27 mouse cellular contexts compared by ENCODE assay signal in the genomic region with DNA sequence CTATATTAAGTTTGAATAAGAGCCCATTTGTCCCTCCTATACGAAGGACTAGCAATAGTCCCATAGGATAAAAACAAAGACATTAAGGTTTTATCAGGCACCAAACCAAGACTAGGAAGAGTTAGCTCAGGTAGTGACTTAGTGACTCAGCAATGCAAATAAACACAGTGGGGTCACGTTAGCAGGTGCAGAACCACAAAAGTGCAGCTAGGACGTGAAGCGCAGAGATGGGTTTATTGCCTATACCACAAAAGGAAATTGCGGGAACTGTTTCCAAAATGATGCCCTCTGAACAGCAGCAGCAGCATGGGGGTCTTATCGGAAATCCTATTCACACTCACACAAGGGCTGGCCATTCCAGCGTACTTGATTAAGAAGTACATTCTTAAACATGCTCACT. TPM values are rescaled to one million over a fixed set of nuclear protein-coding genes. Genes with fewer than 3 reads are reported as not detected.
DNase-seq lines count a peak whose midpoint lies in the region; ATAC-seq lines count a peak whose summit lies in the region.
"Had no signal": no experiment of that assay in that cellular context is flagged by ENCODE, and none has a peak within 500 bp of the region (broad histone marks: within the 10 kb centered on the region; RNA-seq: fewer than 3 reads in every experiment).

No protein-coding gene starts in this region.

- no peak overlapping the region for H3K9ac ChIP-seq in hindbrain, embryonic 14.5 days
- no peak overlapping the region for H3K9ac ChIP-seq in forebrain, embryonic 14.5 days (ENCODE audit: low read length)
- H3K9ac ChIP-seq: embryonic facial prominence, embryonic 13.5 days; forebrain, embryonic 12.5 days; heart, embryonic 13.5 days; hindbrain, embryonic 15.5 days had no signal

- no peak overlapping the region for H3K4me2 ChIP-seq in hindbrain, embryonic 14.5 days (replicated peaks)
- no peak overlapping the region for H3K4me2 ChIP-seq in forebrain, embryonic 14.5 days (ENCODE audit: low read length)
- H3K4me2 ChIP-seq: embryonic facial prominence, embryonic 13.5 days; forebrain, embryonic 12.5 days; heart, embryonic 13.5 days; hindbrain, embryonic 15.5 days had no signal

- 77% methylated on average over 7 of the region's 7 CpGs for WGBS in hindbrain, embryonic 14.5 days
- WGBS in hindbrain, embryonic 10.5 days = 84% methylated on average over 7 of the region's 7 CpGs
- 78% methylated on average over 7 of the region's 7 CpGs for WGBS in forebrain, embryonic 14.5 days

- no peaks in the 10 kb centered on the region for H3K36me3 ChIP-seq in hindbrain, embryonic 14.5 days (replicated peaks; ENCODE audit: control insufficient read depth, insufficient read depth)
- H3K36me3 ChIP-seq in hindbrain, embryonic 10.5 days = no peaks in the 10 kb centered on the region
- no peaks in the 10 kb centered on the region for H3K36me3 ChIP-seq in forebrain, embryonic 14.5 days (ENCODE audit: control insufficient read depth, insufficient read depth, low read length)
- H3K36me3 ChIP-seq: embryonic facial prominence, embryonic 10.5 days; embryonic facial prominence, embryonic 13.5 days; forebrain, embryonic 12.5 days; heart, embryonic 10.5 days; heart, embryonic 13.5 days; hindbrain, embryonic 15.5 days had no signal

- no peak for DNase-seq in hindbrain, embryonic 14.5 days (ENCODE audit: low spot score)
- no peak for DNase-seq in hindbrain, embryonic 10.5 days (ENCODE audit: low spot score)
- peak; percentile 55 for DNase-seq in thymus, postnatal 0 days (ENCODE audit: low spot score)
- peak; percentile 21 for DNase-seq in thymus, postnatal 25 days
- no peak for DNase-seq in frontal cortex, postnatal 14 days (ENCODE audit: low spot score in 2 of 2)
- DNase-seq in embryo, embryonic 9.5 days (ENCODE audit: extremely low spot score) = no peak
- no peak for DNase-seq in forebrain, embryonic 14.5 days (ENCODE audit: low spot score)
- DNase-seq: adrenal gland, adult 2 months; adrenal gland, postnatal 14 days; B cell, adult 2 months; cerebellum, adult 11 months; cerebellum, adult 2 months; cerebellum, adult 9-11 months; cerebellum, postnatal 25 days; gastrocnemius, adult 2 months; gastrocnemius, postnatal 14 days; heart, adult 18-20 months; heart, postnatal 14 days; heart, postnatal 4 days had no signal

- H3K27ac ChIP-seq in hindbrain, embryonic 14.5 days = no peak overlapping the region
- H3K27ac ChIP-seq in hindbrain, embryonic 10.5 days = no peak overlapping the region
- no peak overlapping the region for H3K27ac ChIP-seq in forebrain, embryonic 14.5 days (ENCODE audit: low read depth, low read length)
- H3K27ac ChIP-seq: embryonic facial prominence, embryonic 10.5 days; embryonic facial prominence, embryonic 13.5 days; forebrain, embryonic 12.5 days; gastrocnemius, adult 2 months; heart, embryonic 10.5 days; heart, embryonic 13.5 days; hindbrain, embryonic 15.5 days had no signal

- peak; percentile 8; the same call in 1 of the 2 replicates for ATAC-seq in hindbrain, embryonic 14.5 days (ENCODE audit: low FRiP score)
- no peak for ATAC-seq in forebrain, embryonic 14.5 days
- ATAC-seq: forebrain, embryonic 16.5 days had no signal

- H3K9me3 ChIP-seq in hindbrain, embryonic 14.5 days (ENCODE audit: control insufficient read depth, low read length) = no peaks in the 10 kb centered on the region
- no peaks in the 10 kb centered on the region for H3K9me3 ChIP-seq in hindbrain, embryonic 10.5 days
- H3K9me3 ChIP-seq in forebrain, embryonic 14.5 days (replicated peaks; ENCODE audit: control insufficient read depth, low read length) = no peaks in the 10 kb centered on the region
- H3K9me3 ChIP-seq: embryonic facial prominence, embryonic 10.5 days; embryonic facial prominence, embryonic 13.5 days; forebrain, embryonic 12.5 days; heart, embryonic 10.5 days; heart, embryonic 13.5 days; hindbrain, embryonic 15.5 days had no signal

- H3K27me3 ChIP-seq in hindbrain, embryonic 14.5 days (ENCODE audit: control insufficient read depth, insufficient read depth, low read length) = no peaks in the 10 kb centered on the region
- no peaks in the 10 kb centered on the region for H3K27me3 ChIP-seq in hindbrain, embryonic 10.5 days (ENCODE audit: insufficient read depth, poor library complexity, severe bottlenecking)
- H3K27me3 ChIP-seq in forebrain, embryonic 14.5 days (replicated peaks; ENCODE audit: control insufficient read depth, insufficient read depth, low read length) = no peaks in the 10 kb centered on the region
- H3K27me3 ChIP-seq: embryonic facial prominence, embryonic 13.5 days; forebrain, embryonic 12.5 days; heart, embryonic 13.5 days; hindbrain, embryonic 15.5 days had no signal

- H3K4me1 ChIP-seq in hindbrain, embryonic 14.5 days (replicated peaks; ENCODE audit: control insufficient read depth, insufficient read depth, low read length) = 0 out of 2 replicates have a peak, but pooled peaks cover 2% of the 10 kb centered on the region
- H3K4me1 ChIP-seq in hindbrain, embryonic 10.5 days (replicated peaks) = no peaks in the 10 kb centered on the region
- H3K4me1 ChIP-seq in forebrain, embryonic 14.5 days (ENCODE audit: control insufficient read depth, insufficient read depth, low read length) = no peaks in the 10 kb centered on the region
- H3K4me1 ChIP-seq: embryonic facial prominence, embryonic 13.5 days; hindbrain, embryonic 15.5 days had no signal

- no peak overlapping the region for H3K4me3 ChIP-seq in hindbrain, embryonic 14.5 days (replicated peaks; ENCODE audit: low read length)
- no peak overlapping the region for H3K4me3 ChIP-seq in hindbrain, embryonic 10.5 days
- no peak overlapping the region for H3K4me3 ChIP-seq in forebrain, embryonic 14.5 days (ENCODE audit: low read depth, low read length)
- H3K4me3 ChIP-seq: embryonic facial prominence, embryonic 10.5 days; embryonic facial prominence, embryonic 13.5 days; erythroblast, embryonic 14.5 days; forebrain, embryonic 12.5 days; gastrocnemius, adult 2 months; heart, embryonic 10.5 days; heart, embryonic 13.5 days; hindbrain, embryonic 15.5 days had no signal

RNA-seq across cellular contexts. Expression of a gene that starts 8.2 kb away (rescaled TPM):
- polyA plus RNA-seq in hindbrain, embryonic 14.5 days (2014; fragmentation: Nextera tagmentation; extraction: Ambion mirVana) = 8.7 and 13.4 TPM in 2 replicates
- polyA plus RNA-seq in hindbrain, embryonic 10.5 days (2016; fragmentation: Nextera tagmentation; extraction: Ambion mirVana) = 5.0 and 6.2 TPM in 2 replicates
- polyA plus RNA-seq in thymus, postnatal 0 days (2015; fragmentation: Nextera tagmentation; extraction: Ambion mirVana) = 5.3 and 5.5 TPM in 2 replicates
- polyA plus RNA-seq in forebrain, embryonic 14.5 days (2014; fragmentation: Nextera tagmentation; extraction: Ambion mirVana) = 5.9 and 6.4 TPM in 2 replicates

Comparison
In these comparisons a context has a peak if more than half of its experiments do, and no peak if none do; other contexts are left out.
1. DNase-seq: peak in thymus, postnatal 0 days (single experiment) and thymus, postnatal 25 days (single experiment); none in hindbrain, embryonic 14.5 days (single experiment), hindbrain, embryonic 10.5 days (single experiment), frontal cortex, postnatal 14 days (0 of 2), embryo, embryonic 9.5 days (single experiment) and forebrain, embryonic 14.5 days (single experiment).